Comparison of ENCODE assay signal across 8 mouse cellular contexts in genomic region chr7:128459791-128460130, GRCm38 (mm10). TPM values are rescaled to one million over a fixed set of nuclear protein-coding genes. Genes with fewer than 3 reads are reported as not detected.
A peak's percentile ranks its signal among the peaks of the same experiment; 100 is the strongest.
DNase-seq lines count a peak whose midpoint lies in the region; ATAC-seq and TF ChIP-seq lines count a peak whose summit lies in the region.

No protein-coding gene starts in this region.

- H3K9ac ChIP-seq in forebrain, embryonic 14.5 days (ENCODE audit: low read length): peak overlapping the region; percentile 87
- peak overlapping the region; percentile 89 for H3K9ac ChIP-seq in liver, embryonic 15.5 days

- peaks cover 41% of the 10 kb centered on the region for H3K4me1 ChIP-seq in E14TG2a.4 (replicated peaks; ENCODE audit: low read depth, low read length)
- peaks cover 18% of the 10 kb centered on the region; the same call in 1 of the 2 replicates for H3K4me1 ChIP-seq in forebrain, embryonic 14.5 days (ENCODE audit: control insufficient read depth, insufficient read depth, low read length)
- peaks cover 26% of the 10 kb centered on the region for H3K4me1 ChIP-seq in liver, embryonic 15.5 days (replicated peaks)

- peaks cover 5% of the 10 kb centered on the region for H3K36me3 ChIP-seq in E14TG2a.4 (ENCODE audit: insufficient read depth, low read length)
- H3K36me3 ChIP-seq in forebrain, embryonic 14.5 days (ENCODE audit: control insufficient read depth, insufficient read depth, low read length): peaks cover under 1% of the 10 kb centered on the region
- H3K36me3 ChIP-seq in liver, embryonic 15.5 days (replicated peaks): peaks cover 4% of the 10 kb centered on the region

- H3K27ac ChIP-seq in forebrain, embryonic 14.5 days (ENCODE audit: low read depth, low read length): peak overlapping the region; percentile 90; the same call in 1 of the 2 replicates
- peak overlapping the region; percentile 93 for H3K27ac ChIP-seq in liver, embryonic 15.5 days (replicated peaks)

- no peaks in the 10 kb centered on the region for H3K27me3 ChIP-seq in E14TG2a.4 (ENCODE audit: insufficient read depth, low read length)
- H3K27me3 ChIP-seq in forebrain, embryonic 14.5 days (replicated peaks; ENCODE audit: control insufficient read depth, insufficient read depth, low read length): no peaks in the 10 kb centered on the region
- no peaks in the 10 kb centered on the region for H3K27me3 ChIP-seq in liver, embryonic 15.5 days

- DNase-seq in embryo, embryonic 10 days (ENCODE audit: low spot score): peak; percentile 11
- no peak for DNase-seq in embryo, embryonic 9.5 days (ENCODE audit: extremely low spot score)
- no peak for DNase-seq in forebrain, embryonic 14.5 days (ENCODE audit: low spot score)
- DNase-seq in layer of hippocampus, adult 8-10 months (ENCODE audit: low spot score in 2 of 2): no peak
- DNase-seq in urinary bladder, postnatal 14 days (ENCODE audit: low spot score): no peak
- DNase-seq in spleen, adult 12 weeks (ENCODE audit: low spot score): no peak

- H3K4me2 ChIP-seq in forebrain, embryonic 14.5 days (ENCODE audit: low read length): peak overlapping the region; percentile 82
- peak overlapping the region; percentile 96 for H3K4me2 ChIP-seq in liver, embryonic 15.5 days

- H3K4me3 ChIP-seq in E14TG2a.4 (replicated peaks; ENCODE audit: low read length): peak overlapping the region; percentile 92
- peak overlapping the region; percentile 86 for H3K4me3 ChIP-seq in forebrain, embryonic 14.5 days (ENCODE audit: low read depth, low read length)
- peak overlapping the region; percentile 79 for H3K4me3 ChIP-seq in liver, embryonic 15.5 days (replicated peaks)

- no peak for ATAC-seq in forebrain, embryonic 14.5 days
- no peak for ATAC-seq in liver, embryonic 15.5 days (ENCODE audit: insufficient read depth)

- no peak for TF ChIP-seq CTCF in E14TG2a.4 (conservative IDR thresholded peaks at IDR 0.05; ENCODE audit: low read length)

- no peaks in the 10 kb centered on the region for H3K9me3 ChIP-seq in E14TG2a.4 (ENCODE audit: low read length)
- H3K9me3 ChIP-seq in forebrain, embryonic 14.5 days (replicated peaks; ENCODE audit: control insufficient read depth, low read length): no peaks in the 10 kb centered on the region
- no peaks in the 10 kb centered on the region for H3K9me3 ChIP-seq in liver, embryonic 15.5 days (replicated peaks)

- WGBS in forebrain, embryonic 14.5 days: 11% methylated on average over 4 of the region's 4 CpGs
- WGBS in liver, embryonic 15.5 days (ENCODE audit: insufficient replicate concordance): 17% methylated on average over 4 of the region's 4 CpGs

RNA-seq across cellular contexts. Expression of gene Tial1, which starts 1.8 kb away (rescaled TPM):
- 30.6 and 34.6 TPM in 2 replicates for polyA plus RNA-seq in forebrain, embryonic 14.5 days (2014; fragmentation: Nextera tagmentation; extraction: Ambion mirVana)
- 9.3 and 10.2 TPM in 2 replicates for polyA plus RNA-seq in liver, embryonic 15.5 days (2015; fragmentation: Nextera tagmentation; extraction: Ambion mirVana)
- 100 to 1,000 TPM; 107 to 155 (median 123) TPM for total RNA-seq in layer of hippocampus, adult 8-10 months (2022)

RNA-seq across cellular contexts. Expression of gene Rgs10, which starts 41.2 kb away (rescaled TPM):
- polyA plus RNA-seq in forebrain, embryonic 14.5 days (2014; fragmentation: Nextera tagmentation; extraction: Ambion mirVana): 21.8 and 22.5 TPM in 2 replicates
- polyA plus RNA-seq in liver, embryonic 15.5 days (2015; fragmentation: Nextera tagmentation; extraction: Ambion mirVana): 29.0 and 34.5 TPM in 2 replicates
- total RNA-seq in layer of hippocampus, adult 8-10 months (2022): 10 to 100 TPM; 41.3 to 80.9 (median 59.9) TPM
